Mouse (Mus musculus) spleen, adult 12 weeks (tissue): ENCODE measurements around the gene Ttc30a2.

Source experiments
- DNase-seq: peaks from one replicate; pipeline ENCODE4 v3.0.0; 2022; ENCODE audit warnings: low spot score

The Ttc30a2 gene

DNA sequence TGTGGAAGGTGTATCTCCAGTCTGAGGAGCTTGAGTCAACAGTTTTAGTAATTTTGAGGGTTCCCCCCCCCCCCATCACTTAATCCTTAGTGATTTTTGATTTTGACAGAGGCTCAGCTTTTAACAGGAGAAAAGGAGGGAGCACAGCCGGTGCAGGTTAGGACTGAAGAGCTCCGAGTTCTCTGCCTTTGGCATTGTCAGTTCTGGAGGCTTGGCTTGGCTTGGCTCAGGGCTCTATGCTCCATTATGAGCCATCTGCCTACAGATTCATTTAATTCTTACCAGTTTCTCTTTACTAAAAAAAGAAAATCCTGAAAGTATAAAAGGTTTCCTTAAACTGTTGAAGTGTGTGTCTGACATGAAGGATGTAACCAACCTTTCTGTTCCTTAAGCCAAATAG, 48.8 kb downstream of the Ttc30a2 start:
- no peak for DNase-seq

DNA sequence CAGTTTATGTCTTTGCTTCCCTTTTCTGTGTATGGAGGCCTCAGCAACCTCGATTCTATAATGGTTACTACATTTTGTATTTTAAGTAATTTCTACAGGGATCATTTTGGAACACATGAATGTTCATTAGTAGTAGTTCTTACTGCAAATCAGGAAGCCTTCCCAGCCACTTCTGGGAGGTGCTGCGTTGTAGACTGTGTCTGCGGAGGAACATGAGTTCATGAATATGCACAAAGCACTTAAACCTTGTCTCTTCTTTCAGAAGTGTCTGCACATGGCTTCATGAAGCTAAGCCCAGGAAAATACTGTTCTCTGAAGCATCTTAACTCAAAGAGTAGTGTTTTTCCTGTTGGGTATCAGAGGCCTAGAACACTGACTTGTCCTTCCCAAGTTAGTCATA, 50.0 kb downstream of the Ttc30a2 start:
- DNase-seq, result no peak

DNA sequence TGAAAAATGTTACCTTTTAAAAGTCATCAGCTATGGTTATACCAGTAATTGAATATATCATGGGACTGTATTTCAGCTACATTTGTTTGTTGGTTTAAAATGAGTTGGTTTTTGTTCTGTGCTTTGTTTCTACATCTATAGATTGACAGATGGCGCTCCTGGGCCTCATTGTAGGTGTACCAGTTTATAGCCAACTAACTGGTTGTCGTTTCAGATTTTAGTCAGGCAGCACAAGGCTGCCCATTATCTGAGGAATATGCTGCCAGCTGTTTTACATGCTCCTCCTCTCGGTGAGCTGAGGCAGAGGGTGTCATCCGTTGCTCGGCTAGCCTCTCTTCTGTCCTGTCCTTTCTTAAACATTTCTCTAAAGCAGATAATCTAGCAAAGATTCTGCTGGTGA, 51.9 kb downstream of the Ttc30a2 start:
- DNase-seq, result no peak
